Mouse (Mus musculus) gonadal fat pad, adult 2 months (tissue): ENCODE results near the gene Trappc2l. TPM values are rescaled to one million over a fixed set of nuclear protein-coding genes. Genes with fewer than 3 reads are reported as not detected.
"Not testable (repeated sequence)": the region's sequence is repeated elsewhere in the genome, so short reads cannot be mapped to it uniquely, and the experiment has no call there.

Experiments
- DNase-seq: peaks from one replicate; pipeline ENCODE4 v3.0.0-alpha.2; 2012; ENCODE audit warnings: low read depth
- polyA plus RNA-seq: library from polyadenylated mRNA; depleted of rRNA; stranded (reverse); fragments of >200 nt; gene quantifications from 2 replicates; pipeline ENCODE4 v1.2.3, GENCODE M21; 2012; rRNA removed

The Trappc2l gene
- polyA plus RNA-seq: 109 and 121 TPM in 2 replicates

GRCm38 (mm10) chr8:122611295-122612133 is at the start of gene Trappc2l, which contains the start of gene Galns:
Trappc2l (plus strand) TSS chr8:122611640.
Galns (minus strand) TSS chr8:122611463.
- DNase-seq: peak; percentile 50

GRCm38 (mm10) chr8:122564363-122565352 is 46.8 kb upstream of the Trappc2l start:
- no peak for DNase-seq

GRCm38 (mm10) chr8:122566766-122567165 is 44.7 kb upstream of the Trappc2l start:
- DNase-seq: no peak

- DNase-seq: no peak
Measured at GRCm38 (mm10) chr8:122567361-122568108, 43.9 kb upstream of the Trappc2l start, which contains the start of gene Cdt1. Cdt1 (plus strand) TSS chr8:122568015.

- DNase-seq: no peak
Measured at GRCm38 (mm10) chr8:122568109-122568504, 43.3 kb upstream of the Trappc2l start.

- no peak for DNase-seq
Measured at GRCm38 (mm10) chr8:122568881-122569309, 42.5 kb upstream of the Trappc2l start.

GRCm38 (mm10) chr8:122569329-122569728 is 42.1 kb upstream of the Trappc2l start:
- DNase-seq: no peak

- no peak for DNase-seq
Measured at GRCm38 (mm10) chr8:122569996-122570395, 41.4 kb upstream of the Trappc2l start.

GRCm38 (mm10) chr8:122571153-122571552 is 40.3 kb upstream of the Trappc2l start:
- DNase-seq: no peak

GRCm38 (mm10) chr8:122571750-122572267 is 39.6 kb upstream of the Trappc2l start:
- DNase-seq: no peak

GRCm38 (mm10) chr8:122572751-122573150 is 38.7 kb upstream of the Trappc2l start:
- no peak for DNase-seq

GRCm38 (mm10) chr8:122573176-122573575 is 38.3 kb upstream of the Trappc2l start:
- not testable (repeated sequence) for DNase-seq

- DNase-seq: no peak
Measured at GRCm38 (mm10) chr8:122573577-122573976, 37.9 kb upstream of the Trappc2l start.

- DNase-seq: no peak
Measured at GRCm38 (mm10) chr8:122574264-122574663, 37.2 kb upstream of the Trappc2l start.

- no peak for DNase-seq
Measured at GRCm38 (mm10) chr8:122574667-122575251, 36.7 kb upstream of the Trappc2l start.

GRCm38 (mm10) chr8:122575286-122575685 is 36.2 kb upstream of the Trappc2l start:
- no peak for DNase-seq

GRCm38 (mm10) chr8:122575735-122576647 is 35.4 kb upstream of the Trappc2l start:
- no peak for DNase-seq

GRCm38 (mm10) chr8:122576648-122577022 is 34.8 kb upstream of the Trappc2l start, which contains the start of gene Aprt:
Aprt (minus strand) TSS chr8:122576909.
- no peak for DNase-seq

GRCm38 (mm10) chr8:122577116-122577515 is 34.3 kb upstream of the Trappc2l start:
- DNase-seq: no peak

- DNase-seq: no peak
Measured at GRCm38 (mm10) chr8:122579196-122579595, 32.2 kb upstream of the Trappc2l start.
